Mouse (Mus musculus) limb, embryonic 11.5 days (tissue): ENCODE measurements around the gene Vmn1r5. TPM values are rescaled to one million over a fixed set of nuclear protein-coding genes. Genes with fewer than 3 reads are reported as not detected.
"Not testable (repeated sequence)": the region's sequence is repeated elsewhere in the genome, so short reads cannot be mapped to it uniquely, and the experiment has no call there.

ENCODE experiments used
- ATAC-seq: fragments of 200-750 bp; cut with Nextera tagmentation; 2 replicates; pipeline ENCODE4 v1.8.0; 2017; ENCODE audit warnings: low read depth; ENCODE audit not compliant: insufficient number of reproducible peaks, low FRiP score, low TSS enrichment
- DNase-seq: peaks from one replicate; pipeline ENCODE4 v3.0.0-alpha.2; 2015; ENCODE audit warnings: low spot score
- H3K27ac ChIP-seq: fragments of 300-500 bp; sonication (generic); replicated peaks from 2 replicates; pipeline ENCODE4 v1.5.1; 2014; ENCODE audit warnings: low read depth, mild to moderate bottlenecking, low read length
- H3K27me3 ChIP-seq: fragments of 300-500 bp; sonication (generic); 2 replicates; pipeline ENCODE4 v1.6.1; 2014; ENCODE audit warnings: mild to moderate bottlenecking, low read length, mixed read lengths; ENCODE audit not compliant: control insufficient read depth, insufficient read depth
- H3K36me3 ChIP-seq: fragments of 300-500 bp; sonication (generic); 2 replicates; pipeline ENCODE4 v1.6.1; 2014; ENCODE audit warnings: mild to moderate bottlenecking, low read length, moderate library complexity, mixed read lengths; ENCODE audit not compliant: control insufficient read depth, insufficient read depth
- H3K4me1 ChIP-seq: fragments of 300-500 bp; sonication (generic); 2 replicates; pipeline ENCODE4 v1.6.1; 2014; ENCODE audit warnings: low read length, mixed read lengths; ENCODE audit not compliant: control insufficient read depth, insufficient read depth
- H3K4me2 ChIP-seq: fragments of 300-500 bp; sonication (generic); 2 replicates; pipeline ENCODE4 v1.6.1; 2014; ENCODE audit warnings: low read depth, mild to moderate bottlenecking, moderate library complexity; ENCODE audit not compliant: severe bottlenecking
- H3K4me3 ChIP-seq: fragments of 300-500 bp; sonication (generic); 2 replicates; pipeline ENCODE4 v1.5.1; 2014; ENCODE audit warnings: low read depth, low read length
- H3K9ac ChIP-seq: fragments of 300-500 bp; sonication (generic); 2 replicates; pipeline ENCODE4 v1.6.1; 2014; ENCODE audit warnings: mild to moderate bottlenecking, low read length
- H3K9me3 ChIP-seq: fragments of 300-500 bp; sonication (generic); 2 replicates; pipeline ENCODE4 v1.6.1; 2016; ENCODE audit warnings: low read length; ENCODE audit not compliant: control insufficient read depth
- WGBS: fragments of 180-500 bp; shearing (Covaris S2); extraction: QIAGEN DNeasy Blood & Tissue Kit; methylation state at CpG from one replicate; pipeline ENCODE4 v1.1.7; 2014; 5-methylcytosine and 5-hydroxymethylcytosine counted together
- polyA plus RNA-seq: library from polyadenylated mRNA; unstranded; fragments of >200 nt; fragmentation: Nextera tagmentation; extraction: Ambion mirVana; gene quantifications from 2 replicates; pipeline ENCODE4 v1.2.1, GENCODE M21; 2014

Vmn1r5 gene
- polyA plus RNA-seq, 1 experiment from 2014 or later, result not detected

DNA sequence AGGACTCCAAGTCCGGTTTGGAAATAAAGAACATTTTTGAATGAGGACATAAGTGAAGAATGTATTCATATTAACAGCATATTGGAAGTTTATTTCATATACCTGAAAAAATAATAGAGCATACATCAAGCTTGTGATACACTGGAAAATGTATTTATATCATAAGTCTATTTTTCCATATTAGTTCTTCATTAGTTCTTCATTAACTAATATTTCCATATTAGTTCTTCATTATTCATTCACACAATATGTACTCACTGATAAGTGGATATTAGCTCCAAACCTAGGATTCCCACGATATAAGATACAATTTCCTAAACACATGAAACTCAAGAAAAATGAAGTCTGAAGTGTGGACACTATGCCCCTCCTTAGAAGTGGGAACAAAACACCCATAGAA, 55.2 kb downstream of the Vmn1r5 start, which contains the start of gene Vmn1r7:
Gene Vmn1r7 (minus strand): TSS at position 101 of the 400 bp plus-strand sequence.
- H3K9ac ChIP-seq, H3K9me3 ChIP-seq, ATAC-seq, H3K4me3 ChIP-seq, H3K27ac ChIP-seq, H3K36me3 ChIP-seq, H3K27me3 ChIP-seq, DNase-seq, H3K4me1 ChIP-seq, H3K4me2 ChIP-seq: not testable (repeated sequence)
- 91% methylated on average over 2 of the region's 2 CpGs for WGBS

DNA sequence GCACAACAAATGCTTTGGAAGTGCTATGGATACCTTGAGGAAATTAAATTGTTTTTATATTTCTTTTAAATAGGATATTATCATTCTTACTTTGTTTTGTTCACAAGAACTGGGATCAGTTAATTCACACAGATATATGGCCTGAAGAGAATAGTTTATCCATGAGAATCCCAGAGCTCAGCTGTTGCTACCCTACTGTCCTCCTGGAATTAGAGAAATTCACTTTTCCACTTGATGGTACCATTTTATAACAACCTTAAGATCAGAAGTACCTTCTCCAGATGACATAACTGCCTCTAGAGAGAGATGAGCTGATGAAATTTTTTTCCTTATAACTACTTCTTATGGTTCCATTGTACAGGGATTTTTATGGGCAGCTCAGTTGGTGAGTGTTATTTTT, 61.9 kb downstream of the Vmn1r5 start, which contains the start of gene Vmn1r8:
Gene Vmn1r8 (plus strand): TSS at position 301 of the 400 bp plus-strand sequence.
- ATAC-seq (no peak), DNase-seq (no peak)
- H3K4me1 ChIP-seq, result no peaks in the 10 kb centered on the region
- no peaks in the 10 kb centered on the region for H3K27me3 ChIP-seq
- H3K9ac ChIP-seq, result no peak within 1 kb of the TSS
- no peaks in the 10 kb centered on the region for H3K36me3 ChIP-seq
- no peak within 1 kb of the TSS for H3K4me2 ChIP-seq
- no peak within 1 kb of the TSS for H3K4me3 ChIP-seq
- no peak within 1 kb of the TSS for H3K27ac ChIP-seq
- no peaks in the 10 kb centered on the region for H3K9me3 ChIP-seq

DNA sequence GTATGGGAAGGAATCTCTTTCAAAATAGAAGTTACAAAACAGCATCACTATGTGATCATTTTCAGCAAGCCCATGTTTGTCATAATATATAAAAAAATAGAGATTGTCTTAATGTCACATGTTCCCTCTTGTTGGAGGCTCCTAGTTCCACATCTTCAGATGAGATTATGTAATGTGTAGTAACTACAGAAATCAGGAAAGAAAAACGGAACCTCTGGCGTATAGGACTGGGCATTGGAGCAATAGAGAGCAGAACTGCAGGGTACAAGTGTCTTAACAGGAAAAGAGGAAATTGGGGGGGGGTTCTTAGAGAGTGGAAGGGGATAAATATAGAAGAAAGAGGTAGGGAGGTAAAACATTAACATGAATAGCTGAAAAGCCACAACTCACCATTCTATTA, 64.6 kb downstream of the Vmn1r5 start:
- Histone ChIP-seq H3K4me3 (no peak overlapping the region), H3K9ac (no peak overlapping the region), H3K27me3 (no peaks in the 10 kb centered on the region), H3K27ac (no peak overlapping the region), H3K36me3 (no peaks in the 10 kb centered on the region), H3K4me2 (no peak overlapping the region), H3K9me3 (no peaks in the 10 kb centered on the region), H3K4me1 (no peaks in the 10 kb centered on the region)
- 91% methylated on average over 2 of the region's 2 CpGs for WGBS
- ATAC-seq (no peak), DNase-seq (no peak)

Other genes with a start within 250 kb of the Vmn1r5 start
- 34.6 and 40.3 TPM in 2 replicates for gene Kbtbd2, start 172.5 kb upstream of the Vmn1r5 start, polyA plus RNA-seq
- 72.3 and 73.0 TPM in 2 replicates for gene Fkbp9, start 138.2 kb upstream of the Vmn1r5 start, polyA plus RNA-seq
- 61.6 and 64.9 TPM in 2 replicates for gene Nt5c3, start 46.3 kb upstream of the Vmn1r5 start, polyA plus RNA-seq
- gene Vmn1r4, start 46.3 kb upstream of the Vmn1r5 start, polyA plus RNA-seq, result 0.16 and 0.35 TPM in 2 replicates
- gene Vmn1r6, start 27.0 kb downstream of the Vmn1r5 start, polyA plus RNA-seq, result not detected in 2 replicates
- gene Vmn1r7, start 55.1 kb downstream of the Vmn1r5 start, polyA plus RNA-seq, result not detected in 2 replicates
- not detected in 2 replicates for gene Vmn1r8, start 62.0 kb downstream of the Vmn1r5 start, polyA plus RNA-seq
- not detected in 2 replicates for gene Vmn1r9, start 96.5 kb downstream of the Vmn1r5 start, polyA plus RNA-seq
- not detected in 2 replicates for gene Vmn1r10, start 139.2 kb downstream of the Vmn1r5 start, polyA plus RNA-seq
- gene Vmn1r11, start 163.2 kb downstream of the Vmn1r5 start, polyA plus RNA-seq, result not detected in 2 replicates
- gene Vmn1r12, start 186.6 kb downstream of the Vmn1r5 start, polyA plus RNA-seq, result not detected in 2 replicates
- gene Vmn1r13, start 233.0 kb downstream of the Vmn1r5 start, polyA plus RNA-seq, result not detected in 2 replicates